Mouse (Mus musculus): ENCODE measurements around the gene Mrpl4. TPM values are rescaled to one million over a fixed set of nuclear protein-coding genes. Genes with fewer than 3 reads are reported as not detected.

Mrpl4 gene
- polyA plus RNA-seq, 1 experiment from 2014 or later: 155 TPM

- no peak for TF ChIP-seq CTCF (IDR thresholded peaks at IDR 0.05; ENCODE audit: low read depth)
- Histone ChIP-seq H3K36me3 (ENCODE audit: insufficient read depth, low read length) (no peaks in the 10 kb centered on the region), H3K4me1 (replicated peaks; ENCODE audit: insufficient read depth, low read length) (no peaks in the 10 kb centered on the region), H3K4me3 (replicated peaks; ENCODE audit: low read depth, low read length) (no peak overlapping the region), H3K27me3 (ENCODE audit: insufficient read depth, low read length) (no peaks in the 10 kb centered on the region), H3K4me2 (ENCODE audit: low read length) (no peak overlapping the region), H3K9ac (ENCODE audit: low read depth, low read length) (no peak overlapping the region), H3K9me3 (replicated peaks; ENCODE audit: low read length) (no peaks in the 10 kb centered on the region), H3K27ac (no peak overlapping the region)
- no peak for ATAC-seq (replicated peaks; ENCODE audit: low FRiP score, low read depth)
- DNase-seq (ENCODE audit: low spot score): no peak
- 83% methylated on average over 3 of the region's 3 CpGs for WGBS
These were observed 42.7 kb downstream of the Mrpl4 start for GRCm38 (mm10) chr9:21045235-21045634.

- 57% methylated on average over 10 of the region's 10 CpGs for WGBS
- no peak for ATAC-seq (replicated peaks; ENCODE audit: low FRiP score, low read depth)
- Histone ChIP-seq H3K9ac (ENCODE audit: low read depth, low read length) (no peak overlapping the region), H3K27me3 (ENCODE audit: insufficient read depth, low read length) (no peaks in the 10 kb centered on the region), H3K4me2 (ENCODE audit: low read length) (no peak overlapping the region), H3K9me3 (replicated peaks; ENCODE audit: low read length) (no peaks in the 10 kb centered on the region), H3K4me1 (replicated peaks; ENCODE audit: insufficient read depth, low read length) (no peaks in the 10 kb centered on the region), H3K36me3 (ENCODE audit: insufficient read depth, low read length) (no peaks in the 10 kb centered on the region), H3K27ac (no peak overlapping the region), H3K4me3 (replicated peaks; ENCODE audit: low read depth, low read length) (no peak overlapping the region)
- TF ChIP-seq CTCF (IDR thresholded peaks at IDR 0.05; ENCODE audit: low read depth): no peak
- no peak for DNase-seq (ENCODE audit: low spot score)
These were observed 49.0 kb downstream of the Mrpl4 start for GRCm38 (mm10) chr9:21051578-21051977.

MicroRNAs encoded within 50 kb of the gene (microRNA counts, 519-probe panel; counts per million panel counts)
- 330 counts per million, percentile 68 among the panel's probes with 10 or more counts for microRNA mmu-miR-1900

Small RNAs within 50 kb of the gene (microRNA-seq; reads per million reads assigned to microRNA genes)
- gene Mir1900: not detected

Other genes with a start within 250 kb of the Mrpl4 start
- 0.82 and 1.2 TPM in 2 replicates for gene Col5a3, start 187.7 kb upstream of the Mrpl4 start, polyA plus RNA-seq (2015; fragmentation: Nextera tagmentation; extraction: Ambion mirVana)
- gene Rdh8, start 184.2 kb upstream of the Mrpl4 start, polyA plus RNA-seq (2015; fragmentation: Nextera tagmentation; extraction: Ambion mirVana): not detected in 2 replicates
- 7.6 and 11.5 TPM in 2 replicates for gene A230050P20Rik, start 134.1 kb upstream of the Mrpl4 start, polyA plus RNA-seq (2015; fragmentation: Nextera tagmentation; extraction: Ambion mirVana)
- gene Angptl6, start 123.0 kb upstream of the Mrpl4 start, polyA plus RNA-seq (2015; fragmentation: Nextera tagmentation; extraction: Ambion mirVana): 2.5 and 2.6 TPM in 2 replicates
- gene Ppan, start 114.6 kb upstream of the Mrpl4 start, polyA plus RNA-seq (2015; fragmentation: Nextera tagmentation; extraction: Ambion mirVana): 56.3 and 57.9 TPM in 2 replicates
- 234 and 243 TPM in 2 replicates for gene Eif3g, start 104.1 kb upstream of the Mrpl4 start, polyA plus RNA-seq (2015; fragmentation: Nextera tagmentation; extraction: Ambion mirVana)
- 34.1 and 43.1 TPM in 2 replicates for gene Dnmt1, start 42.9 kb upstream of the Mrpl4 start, polyA plus RNA-seq (2015; fragmentation: Nextera tagmentation; extraction: Ambion mirVana)
- 21.3 and 23.3 TPM in 2 replicates for gene S1pr2, start 26.0 kb upstream of the Mrpl4 start, polyA plus RNA-seq (2015; fragmentation: Nextera tagmentation; extraction: Ambion mirVana)
- gene Icam1, start 13.2 kb downstream of the Mrpl4 start, polyA plus RNA-seq (2015; fragmentation: Nextera tagmentation; extraction: Ambion mirVana): 12.3 and 13.4 TPM in 2 replicates
- gene Icam4, start 26.6 kb downstream of the Mrpl4 start, polyA plus RNA-seq (2015; fragmentation: Nextera tagmentation; extraction: Ambion mirVana): 0.26 and 0.50 TPM in 2 replicates
- 0.21 and 0.27 TPM in 2 replicates for gene Icam5, start 29.3 kb downstream of the Mrpl4 start, polyA plus RNA-seq (2015; fragmentation: Nextera tagmentation; extraction: Ambion mirVana)
- 0.29 TPM in 1 of 2 replicates, not detected in the other for gene Zglp1, start 64.4 kb downstream of the Mrpl4 start, polyA plus RNA-seq (2015; fragmentation: Nextera tagmentation; extraction: Ambion mirVana)
- 0.38 and 0.62 TPM in 2 replicates for gene Gm49373, start 70.4 kb downstream of the Mrpl4 start, polyA plus RNA-seq (2015; fragmentation: Nextera tagmentation; extraction: Ambion mirVana)
- 61.5 and 63.9 TPM in 2 replicates for gene Fdx1l, start 70.9 kb downstream of the Mrpl4 start, polyA plus RNA-seq (2015; fragmentation: Nextera tagmentation; extraction: Ambion mirVana)
- gene Gm38431, start 89.3 kb downstream of the Mrpl4 start, polyA plus RNA-seq (2015; fragmentation: Nextera tagmentation; extraction: Ambion mirVana): 0.80 and 0.91 TPM in 2 replicates
- 40.8 and 41.3 TPM in 2 replicates for gene Raver1, start 89.3 kb downstream of the Mrpl4 start, polyA plus RNA-seq (2015; fragmentation: Nextera tagmentation; extraction: Ambion mirVana)
- 8.6 and 9.4 TPM in 2 replicates for gene Tyk2, start 128.5 kb downstream of the Mrpl4 start, polyA plus RNA-seq (2015; fragmentation: Nextera tagmentation; extraction: Ambion mirVana)
- 256 and 271 TPM in 2 replicates for gene Cdc37, start 147.2 kb downstream of the Mrpl4 start, polyA plus RNA-seq (2015; fragmentation: Nextera tagmentation; extraction: Ambion mirVana)
- gene Pde4a, start 163.0 kb downstream of the Mrpl4 start, polyA plus RNA-seq (2015; fragmentation: Nextera tagmentation; extraction: Ambion mirVana): 8.2 and 8.3 TPM in 2 replicates
- 49.3 and 50.8 TPM in 2 replicates for gene Keap1, start 236.6 kb downstream of the Mrpl4 start, polyA plus RNA-seq (2015; fragmentation: Nextera tagmentation; extraction: Ambion mirVana)
- 0.11 TPM in 1 of 2 replicates, not detected in the other for gene S1pr5, start 245.7 kb downstream of the Mrpl4 start, polyA plus RNA-seq (2015; fragmentation: Nextera tagmentation; extraction: Ambion mirVana)